Mouse (Mus musculus): ENCODE measurements around the gene Gm11084. TPM values are rescaled to one million over a fixed set of nuclear protein-coding genes. Genes with fewer than 3 reads are reported as not detected.

Gene Gm11084
- polyA plus RNA-seq, 1 experiment from 2014 or later = not detected

GRCm38 (mm10) chr2:73003049-73003448 is 16.5 kb upstream of the Gm11084 start:
- Histone ChIP-seq H3K4me3 (ENCODE audit: low read depth, low read length) (no peak overlapping the region), H3K27ac (ENCODE audit: low read depth) (peak overlapping the region; percentile 91), H3K9ac (no peak overlapping the region), H3K4me1 (ENCODE audit: insufficient read depth) (peaks cover 11% of the 10 kb centered on the region), H3K36me3 (ENCODE audit: insufficient read depth) (no peaks in the 10 kb centered on the region), H3K9me3 (ENCODE audit: low read depth, low read length) (no peaks in the 10 kb centered on the region), H3K27me3 (ENCODE audit: insufficient read depth, low read length) (no peaks in the 10 kb centered on the region), H3K4me2 (peak overlapping the region; percentile 57)
- TF ChIP-seq CTCF (IDR thresholded peaks at IDR 0.05; ENCODE audit: low read depth) = no peak
- no peak for ATAC-seq (ENCODE audit: insufficient read depth)
- peak; percentile 26 for DNase-seq
- WGBS = 37% methylated on average over 12 of the region's 12 CpGs

GRCm38 (mm10) chr2:73002451-73002850 is 15.9 kb upstream of the Gm11084 start:
- Histone ChIP-seq H3K4me2 (no peak overlapping the region), H3K9me3 (ENCODE audit: low read depth, low read length) (no peaks in the 10 kb centered on the region), H3K27me3 (ENCODE audit: insufficient read depth, low read length) (no peaks in the 10 kb centered on the region), H3K9ac (no peak overlapping the region), H3K4me1 (ENCODE audit: insufficient read depth) (peaks cover 11% of the 10 kb centered on the region), H3K4me3 (ENCODE audit: low read depth, low read length) (no peak overlapping the region), H3K27ac (ENCODE audit: low read depth) (no peak overlapping the region), H3K36me3 (ENCODE audit: insufficient read depth) (no peaks in the 10 kb centered on the region)
- TF ChIP-seq CTCF (IDR thresholded peaks at IDR 0.05; ENCODE audit: low read depth) = no peak
- ATAC-seq (ENCODE audit: insufficient read depth) (no peak), DNase-seq (no peak)
- 80% methylated on average over 6 of the region's 6 CpGs for WGBS

GRCm38 (mm10) chr2:73001994-73002393 is 15.5 kb upstream of the Gm11084 start:
- Histone ChIP-seq H3K27me3 (ENCODE audit: insufficient read depth, low read length) (no peaks in the 10 kb centered on the region), H3K36me3 (ENCODE audit: insufficient read depth) (no peaks in the 10 kb centered on the region), H3K4me1 (ENCODE audit: insufficient read depth) (peaks cover 11% of the 10 kb centered on the region), H3K9ac (no peak overlapping the region), H3K4me2 (no peak overlapping the region), H3K27ac (ENCODE audit: low read depth) (no peak overlapping the region), H3K9me3 (ENCODE audit: low read depth, low read length) (no peaks in the 10 kb centered on the region), H3K4me3 (ENCODE audit: low read depth, low read length) (no peak overlapping the region)
- ATAC-seq (ENCODE audit: insufficient read depth) (no peak; the same call in 1 of the 2 replicates), DNase-seq (no peak)
- TF ChIP-seq CTCF (IDR thresholded peaks at IDR 0.05; ENCODE audit: low read depth) = no peak
- 80% methylated on average over 5 of the region's 5 CpGs for WGBS

GRCm38 (mm10) chr2:73000194-73000593 is 13.7 kb upstream of the Gm11084 start:
- TF ChIP-seq CTCF (IDR thresholded peaks at IDR 0.05; ENCODE audit: low read depth) = no peak
- H3K9me3 ChIP-seq (ENCODE audit: low read depth, low read length) = no peaks in the 10 kb centered on the region
- DNase-seq = no peak
- no peak overlapping the region for H3K9ac ChIP-seq
- no peak overlapping the region for H3K27ac ChIP-seq (ENCODE audit: low read depth)
- no peaks in the 10 kb centered on the region for H3K36me3 ChIP-seq (ENCODE audit: insufficient read depth)
- H3K4me1 ChIP-seq (ENCODE audit: insufficient read depth) = peaks cover 19% of the 10 kb centered on the region
- ATAC-seq (ENCODE audit: insufficient read depth) = no peak
- WGBS = 49% methylated on average over 8 of the region's 8 CpGs
- H3K4me2 ChIP-seq = no peak overlapping the region
- no peak overlapping the region for H3K4me3 ChIP-seq (ENCODE audit: low read depth, low read length)
- no peaks in the 10 kb centered on the region for H3K27me3 ChIP-seq (ENCODE audit: insufficient read depth, low read length)

GRCm38 (mm10) chr2:72997586-72997985 is 11.1 kb upstream of the Gm11084 start:
- no peak for TF ChIP-seq CTCF (IDR thresholded peaks at IDR 0.05; ENCODE audit: low read depth)
- Histone ChIP-seq H3K4me3 (ENCODE audit: low read depth, low read length) (no peak overlapping the region), H3K27me3 (ENCODE audit: insufficient read depth, low read length) (no peaks in the 10 kb centered on the region), H3K36me3 (ENCODE audit: insufficient read depth) (no peaks in the 10 kb centered on the region), H3K27ac (ENCODE audit: low read depth) (no peak overlapping the region), H3K4me1 (ENCODE audit: insufficient read depth) (peaks cover 10% of the 10 kb centered on the region), H3K9me3 (ENCODE audit: low read depth, low read length) (no peaks in the 10 kb centered on the region), H3K9ac (no peak overlapping the region), H3K4me2 (no peak overlapping the region)
- ATAC-seq (ENCODE audit: insufficient read depth) (no peak), DNase-seq (no peak)
- whole genome bisulfite sequencing = 88% methylated on average over 4 of the region's 4 CpGs

- Histone ChIP-seq H3K27me3 (ENCODE audit: insufficient read depth, low read length) (no peaks in the 10 kb centered on the region), H3K4me3 (ENCODE audit: low read depth, low read length) (no peak overlapping the region), H3K9ac (no peak overlapping the region), H3K4me2 (no peak overlapping the region), H3K4me1 (ENCODE audit: insufficient read depth) (peaks cover 10% of the 10 kb centered on the region), H3K36me3 (ENCODE audit: insufficient read depth) (no peaks in the 10 kb centered on the region), H3K27ac (ENCODE audit: low read depth) (0 out of 2 replicates have a peak overlapping the region, but pooled peaks have one; percentile 2), H3K9me3 (ENCODE audit: low read depth, low read length) (no peaks in the 10 kb centered on the region)
- TF ChIP-seq CTCF (IDR thresholded peaks at IDR 0.05; ENCODE audit: low read depth) = no peak
- 56% methylated on average over 9 of the region's 9 CpGs for WGBS
- ATAC-seq (ENCODE audit: insufficient read depth) (no peak), DNase-seq (peak; percentile 69)
Measured at GRCm38 (mm10) chr2:72996808-72997378, 10.4 kb upstream of the Gm11084 start.

- ATAC-seq (ENCODE audit: insufficient read depth) = peak; percentile 88; the same call in 1 of the 2 replicates
- H3K4me2 ChIP-seq = no peak overlapping the region
- H3K27ac ChIP-seq (ENCODE audit: low read depth) = peak overlapping the region; percentile 91
- no peaks in the 10 kb centered on the region for H3K9me3 ChIP-seq (ENCODE audit: low read depth, low read length)
- peak; percentile 89 for DNase-seq
- WGBS = 27% methylated on average over 9 of the region's 9 CpGs
- peaks cover 10% of the 10 kb centered on the region for H3K4me1 ChIP-seq (ENCODE audit: insufficient read depth)
- H3K4me3 ChIP-seq (ENCODE audit: low read depth, low read length) = no peak overlapping the region
- H3K36me3 ChIP-seq (ENCODE audit: insufficient read depth) = no peaks in the 10 kb centered on the region
- no peak for TF ChIP-seq CTCF (IDR thresholded peaks at IDR 0.05; ENCODE audit: low read depth)
- no peaks in the 10 kb centered on the region for H3K27me3 ChIP-seq (ENCODE audit: insufficient read depth, low read length)
- no peak overlapping the region; the same call in 1 of the 2 replicates for H3K9ac ChIP-seq
Measured at GRCm38 (mm10) chr2:72995346-72996097, 9.0 kb upstream of the Gm11084 start.
